Mouse (Mus musculus): ENCODE data around the gene Myod1.

The Myod1 gene

GRCm38 (mm10) chr7:46376172-46377007 is at the start of gene Myod1:
Gene Myod1 (plus strand): TSS chr7:46376474.
- DNase-seq = no peak

DNA sequence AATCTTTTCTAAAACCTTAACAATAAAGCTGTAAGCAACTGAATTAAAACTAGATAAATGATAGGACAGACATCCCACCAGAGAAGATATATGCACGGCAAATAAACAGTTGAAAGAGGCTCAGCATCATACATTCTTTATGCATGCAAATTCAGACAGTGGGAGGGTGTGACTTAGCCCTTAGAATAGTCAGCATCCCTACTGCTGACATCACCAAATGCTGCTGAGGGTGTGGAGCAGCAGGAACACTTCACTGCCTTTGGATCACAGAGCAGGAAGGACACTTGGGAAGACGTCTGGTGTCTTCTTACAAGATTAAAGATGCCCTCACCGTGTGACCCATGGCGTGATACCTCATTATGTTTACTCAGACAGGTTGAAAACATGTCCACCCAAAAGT is 48.4 kb upstream of the Myod1 start:
- DNase-seq = no peak

GRCm38 (mm10) chr7:46337397-46337796 is 38.9 kb upstream of the Myod1 start:
- DNase-seq = no peak

DNA sequence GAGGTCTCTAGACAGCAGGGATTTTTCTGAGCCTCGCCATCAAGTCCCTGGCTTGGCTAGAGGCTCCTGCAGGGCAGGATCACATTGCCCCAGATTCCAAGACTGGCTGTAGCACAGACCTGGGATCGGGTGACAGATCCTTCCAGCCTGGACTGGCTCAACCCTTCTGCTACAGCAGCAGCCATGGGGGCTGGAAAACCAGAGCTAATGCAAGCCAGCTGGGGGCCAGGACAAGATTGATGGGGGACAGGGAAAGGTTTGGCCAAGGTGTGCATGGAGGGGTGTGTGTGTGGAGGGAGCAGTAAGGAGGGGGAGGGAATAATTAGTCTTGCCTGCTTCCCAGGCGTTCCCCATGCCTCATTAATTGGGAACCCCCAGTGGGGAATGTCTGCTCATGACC is 36.5 kb upstream of the Myod1 start:
- DNase-seq = no peak

DNA sequence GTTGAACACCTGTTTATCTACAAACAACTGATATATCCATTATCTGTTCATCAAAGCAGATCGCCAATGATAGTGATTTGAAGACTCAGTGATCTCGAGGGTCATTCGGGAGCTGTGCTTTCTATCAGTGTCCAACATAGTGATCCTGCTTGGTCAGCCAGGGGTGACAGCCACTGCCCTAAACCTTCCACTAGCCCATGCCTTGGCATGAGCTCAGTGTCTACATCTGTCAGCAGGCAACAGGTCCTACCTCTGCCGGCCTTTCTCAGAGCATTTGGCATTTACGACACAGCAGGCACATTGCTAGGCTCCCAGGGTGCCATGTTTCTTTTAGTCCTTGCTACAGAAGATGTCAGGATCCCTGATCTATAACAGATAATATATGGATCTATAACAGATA is 36.0 kb upstream of the Myod1 start:
- no peak for DNase-seq

DNA sequence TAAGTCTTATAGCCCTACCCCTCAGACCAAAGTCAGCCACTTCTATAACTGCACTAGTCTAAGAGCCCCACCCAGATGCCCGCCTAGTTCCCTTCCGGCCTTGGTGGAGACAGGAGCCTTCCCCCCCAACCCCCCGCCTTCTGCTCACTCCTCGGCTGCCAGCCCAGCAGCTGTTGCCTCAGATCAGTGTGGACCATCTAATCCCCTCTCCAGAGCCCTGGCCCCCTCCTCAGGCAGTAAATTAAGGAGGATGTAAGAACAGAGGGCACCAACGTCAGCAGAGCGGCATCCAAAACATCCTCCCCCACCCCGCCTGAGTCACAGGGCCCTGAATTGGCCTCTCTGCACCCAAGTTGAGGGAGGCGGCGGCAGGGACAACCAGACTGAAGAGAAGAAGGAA is 34.8 kb upstream of the Myod1 start:
- DNase-seq = no peak

DNA sequence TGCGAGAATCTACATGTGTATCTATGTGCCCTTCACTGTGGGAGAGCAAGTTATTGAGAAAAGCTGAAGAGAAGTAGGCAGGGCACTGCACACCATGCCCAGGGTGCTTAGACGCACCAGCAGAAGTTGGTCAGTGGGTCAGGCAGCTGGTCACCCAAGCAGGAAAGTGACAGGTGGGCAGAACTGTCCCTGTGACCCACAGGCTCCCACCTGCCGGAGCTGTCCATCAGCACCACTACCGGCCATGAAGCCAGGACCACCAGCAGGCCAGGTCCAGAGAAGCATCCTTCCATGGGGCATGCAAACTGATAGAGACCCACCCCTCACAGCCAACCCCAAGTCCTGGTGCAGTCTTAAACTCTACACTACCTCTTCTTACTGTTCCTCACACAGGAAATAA is 28.6 kb upstream of the Myod1 start:
- no peak for DNase-seq

GRCm38 (mm10) chr7:46348813-46349212 is 27.5 kb upstream of the Myod1 start:
- DNase-seq = no peak

- DNase-seq = no peak
These were observed 26.1 kb upstream of the Myod1 start for GRCm38 (mm10) chr7:46350119-46350702.

- DNase-seq = no peak
These were observed 23.5 kb upstream of the Myod1 start for GRCm38 (mm10) chr7:46352748-46353147.

DNA sequence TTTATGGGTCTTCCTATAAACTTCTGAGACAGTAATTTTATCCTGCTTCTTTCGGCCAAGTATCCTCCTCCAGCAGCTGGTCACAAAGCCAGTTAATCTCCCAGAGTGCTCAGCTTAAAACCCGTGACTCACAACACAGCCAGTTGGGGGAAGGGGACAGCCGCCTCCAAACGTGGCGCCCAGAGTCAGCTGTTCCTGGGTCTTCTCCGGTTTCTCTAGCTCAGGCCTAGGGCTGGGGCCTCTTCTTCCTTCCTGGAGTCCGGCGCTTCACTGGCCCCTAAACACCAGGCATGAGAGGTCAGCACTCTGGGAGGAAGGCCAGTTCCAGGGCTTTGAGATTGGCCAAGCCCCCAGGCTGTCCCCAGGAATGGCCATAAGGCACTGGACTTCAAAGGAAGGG is 23.1 kb upstream of the Myod1 start:
- no peak for DNase-seq

GRCm38 (mm10) chr7:46353875-46354274 is 22.4 kb upstream of the Myod1 start:
- DNase-seq = no peak

DNA sequence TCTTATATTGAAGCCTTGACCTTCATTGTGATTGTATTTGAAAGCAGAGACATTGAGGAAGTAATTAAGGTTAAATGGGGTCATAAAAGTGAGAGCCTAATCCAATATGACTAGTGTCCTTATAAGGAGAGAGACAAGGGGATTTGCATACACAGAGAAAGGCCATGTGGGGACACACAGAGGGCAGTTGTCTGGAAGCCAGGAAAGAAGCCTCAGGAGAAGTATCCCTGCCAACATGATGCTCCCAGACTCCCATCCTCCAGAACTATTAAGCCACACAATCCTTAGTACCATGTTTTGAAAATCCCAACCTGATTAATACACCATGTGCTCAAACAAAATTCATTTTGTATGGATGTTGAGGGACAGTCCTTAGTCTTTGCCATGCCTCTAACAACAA is 14.5 kb upstream of the Myod1 start:
- DNase-seq = no peak

- no peak for DNase-seq
These were observed 12.1 kb upstream of the Myod1 start for GRCm38 (mm10) chr7:46364154-46364553.

- DNase-seq = no peak
These were observed 10.5 kb upstream of the Myod1 start for GRCm38 (mm10) chr7:46365810-46366209.

DNA sequence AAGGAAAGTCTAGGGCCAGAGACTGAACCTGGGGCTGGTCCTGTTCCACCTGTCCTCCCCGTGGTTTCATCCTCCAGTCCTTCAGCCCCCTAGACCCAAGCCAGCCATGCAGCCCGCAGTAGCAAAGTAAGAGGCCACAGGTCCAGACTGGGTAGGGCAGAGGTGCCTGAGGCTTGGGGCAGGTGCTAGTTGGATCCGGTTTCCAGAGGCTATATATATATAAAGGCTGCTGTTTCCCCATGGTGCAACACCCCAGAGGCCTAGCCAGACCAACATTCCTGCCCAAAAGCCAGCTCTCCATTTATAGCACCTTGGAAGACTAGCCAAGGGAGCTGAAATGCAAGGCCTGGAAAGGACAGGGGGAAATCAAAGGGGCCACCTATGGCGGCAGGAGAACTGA is 5.2 kb upstream of the Myod1 start:
- DNase-seq = no peak

GRCm38 (mm10) chr7:46377008-46377346 is 703 bp downstream of the Myod1 start:
- DNase-seq = no peak

- peak in 1 of 2 experiments; percentile 58 for DNase-seq
These were observed 1.8 kb downstream of the Myod1 start for GRCm38 (mm10) chr7:46378123-46378522.

DNA sequence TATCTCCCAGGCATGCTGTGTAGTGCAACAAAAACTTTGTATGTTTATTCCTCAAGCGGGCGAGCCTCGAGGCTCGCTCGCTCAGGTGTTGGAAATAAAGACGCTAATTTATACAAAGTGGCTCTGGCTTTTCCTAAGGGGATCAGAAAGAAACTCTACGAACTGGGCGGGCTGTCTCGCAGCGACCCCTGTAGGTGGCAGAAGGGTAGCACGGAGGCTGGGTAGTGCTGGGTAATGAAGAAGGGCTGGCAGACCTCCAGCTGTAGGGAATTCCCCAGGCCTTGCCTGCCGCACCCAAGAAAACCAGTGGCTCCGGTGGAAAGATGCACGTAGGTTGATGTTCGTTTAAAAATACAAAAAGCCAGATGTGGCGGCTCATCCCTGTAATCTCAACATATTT is 2.7 kb downstream of the Myod1 start:
- peak; percentile 29 to 63 for DNase-seq

DNA sequence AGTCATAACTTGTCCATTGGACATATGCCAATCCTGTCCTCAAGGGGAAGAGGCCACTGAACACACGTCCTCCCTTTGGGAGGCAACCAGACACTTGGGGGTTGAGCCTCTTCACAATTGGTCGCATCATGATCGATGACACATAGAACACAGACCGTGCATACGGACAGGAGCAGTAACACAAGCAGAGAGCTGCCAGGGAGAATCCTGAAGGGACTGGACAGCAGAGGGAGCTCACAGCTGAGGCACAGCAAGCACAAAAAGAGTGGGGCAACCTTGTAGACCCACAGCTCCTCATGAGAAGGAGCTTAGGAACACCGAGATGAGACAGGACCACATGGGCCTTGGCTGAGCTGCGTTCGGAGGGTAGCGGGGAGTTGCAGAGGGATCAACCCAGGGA is 4.4 kb downstream of the Myod1 start:
- no peak for DNase-seq

GRCm38 (mm10) chr7:46387430-46387829 is 11.2 kb downstream of the Myod1 start:
- DNase-seq = no peak

GRCm38 (mm10) chr7:46389456-46390085 is 13.3 kb downstream of the Myod1 start:
- peak in 1 of 2 experiments; percentile 29 for DNase-seq

DNA sequence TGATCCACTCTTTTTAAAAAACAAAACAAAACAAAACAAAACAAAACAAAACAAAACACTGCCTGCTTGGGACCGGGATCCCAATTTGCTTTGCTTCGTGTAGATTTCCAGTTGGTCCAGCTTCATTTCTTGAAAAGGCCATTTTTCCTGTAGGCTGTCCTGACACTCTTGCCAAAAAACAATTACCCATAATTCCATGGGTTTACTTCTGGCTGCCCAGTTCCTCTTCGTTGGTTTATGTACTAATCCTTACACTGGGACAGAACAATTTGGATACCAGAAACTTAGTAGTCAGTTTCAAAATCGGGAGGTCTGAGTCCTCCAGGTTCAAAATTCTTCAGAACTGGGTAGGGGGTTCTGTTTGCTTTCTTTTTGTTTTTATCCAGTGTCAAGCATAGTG is 14.0 kb downstream of the Myod1 start:
- no peak for DNase-seq

DNA sequence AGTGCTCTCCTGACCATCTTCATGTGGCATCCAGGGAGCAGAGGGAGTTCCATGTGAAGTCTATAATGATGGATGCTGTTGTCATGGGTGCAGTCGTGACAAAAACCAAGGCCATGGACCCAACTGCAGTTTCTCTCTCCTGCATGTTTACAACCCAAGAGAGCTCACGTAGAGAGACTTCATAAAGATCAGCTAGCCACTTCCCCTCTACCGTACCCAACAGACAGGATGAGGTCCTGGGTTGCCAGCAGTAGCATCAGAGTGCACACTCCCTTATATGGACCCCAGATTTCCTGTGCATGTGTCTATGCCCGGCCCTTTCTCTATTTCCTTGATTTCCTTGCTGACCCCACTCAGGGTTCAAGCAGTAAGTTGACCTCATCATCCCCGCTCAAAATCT is 15.4 kb downstream of the Myod1 start:
- DNase-seq = peak in 1 of 2 experiments; percentile 24

All from spleen, adult 18-20 months (tissue).